Mouse (Mus musculus): ENCODE measurements around the gene Ctdspl. TPM values are rescaled to one million over a fixed set of nuclear protein-coding genes. Genes with fewer than 3 reads are reported as not detected.
A peak's percentile ranks its signal among the peaks of the same experiment; 100 is the strongest.

Ctdspl gene
- polyA plus RNA-seq, 1 experiment from 2014 or later, result 8.1 TPM

DNA sequence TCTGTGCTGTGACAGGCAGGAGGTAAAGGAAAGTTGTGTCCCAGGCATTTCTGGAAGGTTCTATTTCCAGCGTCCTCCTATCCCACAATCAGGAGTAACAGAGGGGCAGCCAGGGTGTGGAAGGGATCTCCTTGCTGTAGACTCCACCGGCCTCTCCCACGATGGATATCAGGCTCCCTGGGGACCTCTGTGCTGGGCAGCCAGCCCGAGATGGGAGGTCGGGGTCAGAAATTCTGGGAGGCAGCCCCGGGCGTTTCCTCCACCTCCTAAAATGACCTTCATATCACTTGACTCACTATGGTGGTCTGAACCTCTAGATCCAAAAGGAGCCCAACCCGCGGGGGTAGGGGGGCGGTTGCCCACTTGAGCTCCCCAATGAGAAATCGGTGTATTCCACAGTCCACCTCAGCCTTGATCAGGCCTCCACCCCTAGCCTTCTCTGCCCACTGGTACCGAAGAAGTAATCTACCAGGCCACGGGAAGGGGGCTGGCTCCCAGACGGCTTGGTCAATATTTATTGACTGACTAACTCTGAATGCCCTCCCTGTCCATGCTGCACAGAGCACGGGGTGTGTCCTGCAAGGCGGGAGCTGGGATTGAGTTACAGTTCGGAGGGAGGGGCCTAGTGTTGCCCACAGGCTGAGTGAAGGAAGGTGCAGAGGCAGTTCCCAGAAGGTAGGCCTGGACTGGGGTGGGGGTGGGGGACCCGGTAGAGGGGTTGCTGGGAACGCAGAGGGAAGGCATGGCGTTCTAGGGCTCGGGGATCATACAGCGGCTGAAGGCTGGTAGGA lies 126.1 kb downstream of the Ctdspl start, which contains the start of gene Vill:
TSS of gene Vill (plus strand) at position 625 of the 791 bp plus-strand sequence.
- no peaks in the 10 kb centered on the region for H3K36me3 ChIP-seq (ENCODE audit: control insufficient read depth, insufficient read depth, low read length)
- ATAC-seq (ENCODE audit: low FRiP score) (peak; percentile 82), DNase-seq (ENCODE audit: low spot score) (peak; percentile 59)
- H3K27me3 ChIP-seq (ENCODE audit: control insufficient read depth, insufficient read depth, low read length), result peaks cover 6% of the 10 kb centered on the region
- H3K4me3 ChIP-seq (ENCODE audit: low read depth, low read length), result peak within 1 kb of the TSS; percentile 27
- 17% methylated on average over 22 of the region's 22 CpGs for WGBS
- H3K9me3 ChIP-seq (ENCODE audit: control insufficient read depth, low read length), result no peaks in the 10 kb centered on the region
- H3K4me2 ChIP-seq (replicated peaks; ENCODE audit: low read depth, low read length), result peak within 1 kb of the TSS; percentile 50
- no peak within 1 kb of the TSS for H3K27ac ChIP-seq (ENCODE audit: low read depth, low read length)
- H3K4me1 ChIP-seq (replicated peaks; ENCODE audit: control insufficient read depth, insufficient read depth, low read length), result peaks cover 3% of the 10 kb centered on the region; the same call in 1 of the 2 replicates
- H3K9ac ChIP-seq (ENCODE audit: low read depth, low read length), result peak within 1 kb of the TSS; percentile 31; the same call in 1 of the 2 replicates

DNA sequence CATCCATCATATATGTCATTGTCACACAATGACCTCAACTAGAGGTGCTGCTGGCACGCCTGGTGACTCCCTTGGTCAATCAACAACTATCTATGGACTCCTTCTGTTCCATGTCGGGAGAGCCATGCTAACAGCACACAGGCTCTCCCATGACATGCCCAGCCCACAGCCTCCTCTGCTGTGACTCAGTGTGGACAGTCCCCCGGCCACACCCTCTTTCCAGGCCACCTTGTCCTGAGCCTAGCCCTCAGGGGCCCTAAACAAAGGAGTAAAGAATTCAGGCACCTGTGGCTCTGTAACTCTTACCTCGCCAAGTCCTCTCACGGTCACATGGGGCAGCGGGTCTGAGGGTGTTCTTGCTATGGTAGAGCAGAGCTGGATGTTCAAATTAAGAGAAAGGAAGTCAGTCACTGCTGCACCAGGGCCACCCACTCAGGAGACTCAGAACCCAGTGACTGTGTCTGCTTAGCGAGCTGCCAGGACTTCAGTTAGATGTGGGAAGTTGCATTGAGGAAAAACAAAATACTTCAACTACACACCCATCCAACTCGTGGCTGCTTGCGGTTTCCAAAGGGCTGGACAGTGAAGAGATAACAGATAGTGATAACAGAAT lies 127.8 kb downstream of the Ctdspl start:
- H3K9ac ChIP-seq (ENCODE audit: low read depth, low read length), result no peak overlapping the region
- H3K4me2 ChIP-seq (replicated peaks; ENCODE audit: low read depth, low read length), result no peak overlapping the region
- H3K27ac ChIP-seq (ENCODE audit: low read depth, low read length), result no peak overlapping the region
- peaks cover 3% of the 10 kb centered on the region; the same call in 1 of the 2 replicates for H3K4me1 ChIP-seq (replicated peaks; ENCODE audit: control insufficient read depth, insufficient read depth, low read length)
- ATAC-seq (ENCODE audit: low FRiP score) (no peak), DNase-seq (ENCODE audit: low spot score) (no peak)
- H3K9me3 ChIP-seq (ENCODE audit: control insufficient read depth, low read length), result no peaks in the 10 kb centered on the region
- H3K36me3 ChIP-seq (ENCODE audit: control insufficient read depth, insufficient read depth, low read length), result no peaks in the 10 kb centered on the region
- peaks cover 6% of the 10 kb centered on the region for H3K27me3 ChIP-seq (ENCODE audit: control insufficient read depth, insufficient read depth, low read length)
- 70% methylated on average over 9 of the region's 9 CpGs for WGBS
- H3K4me3 ChIP-seq (ENCODE audit: low read depth, low read length), result no peak overlapping the region

DNA sequence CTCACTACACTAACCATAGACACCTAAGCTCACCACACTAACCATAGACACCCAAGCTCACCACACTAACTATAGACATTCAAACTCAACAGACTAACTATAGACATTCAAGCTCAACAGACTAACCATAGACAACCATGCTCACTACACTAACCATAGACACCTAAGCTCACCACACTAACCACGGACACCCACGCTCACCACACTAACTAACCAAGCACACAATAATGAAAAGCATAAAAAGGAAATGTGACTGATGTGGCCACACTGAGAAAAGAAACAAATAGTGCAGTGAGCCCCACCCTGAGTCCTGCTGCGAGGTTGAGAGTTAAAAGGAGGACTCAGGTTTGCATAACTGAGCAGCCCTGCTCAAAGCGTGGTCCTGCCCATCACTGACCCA lies 129.1 kb downstream of the Ctdspl start:
- ATAC-seq (ENCODE audit: low FRiP score), result no peak
- no peak for DNase-seq (ENCODE audit: low spot score)
- 82% methylated on average over 4 of the region's 4 CpGs for WGBS

DNA sequence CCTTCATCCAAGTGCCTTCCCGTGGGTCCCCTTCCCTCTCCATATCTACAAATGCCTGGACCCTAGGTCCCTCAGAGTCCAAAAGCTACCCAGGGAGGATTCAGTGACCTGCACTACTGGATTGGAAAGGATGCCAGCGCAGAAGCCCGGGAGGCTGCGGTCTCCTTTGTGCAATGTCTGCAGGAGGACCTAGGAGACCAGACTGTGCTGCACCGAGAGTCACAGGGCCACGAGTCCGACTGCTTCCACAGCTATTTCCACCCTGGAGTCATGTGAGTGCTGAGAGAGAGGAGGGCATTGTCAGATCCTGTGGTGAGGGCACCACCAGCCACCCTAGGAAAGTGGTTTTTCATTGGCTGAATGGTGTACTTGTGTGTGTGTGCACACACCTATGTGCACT lies 132.0 kb downstream of the Ctdspl start:
- H3K4me2 ChIP-seq (replicated peaks; ENCODE audit: low read depth, low read length), result no peak overlapping the region
- 84% methylated on average over 7 of the region's 7 CpGs for WGBS
- no peaks in the 10 kb centered on the region for H3K9me3 ChIP-seq (ENCODE audit: control insufficient read depth, low read length)
- DNase-seq (ENCODE audit: low spot score) (no peak), ATAC-seq (ENCODE audit: low FRiP score) (no peak)
- H3K27ac ChIP-seq (ENCODE audit: low read depth, low read length), result no peak overlapping the region
- H3K9ac ChIP-seq (ENCODE audit: low read depth, low read length), result no peak overlapping the region
- no peak overlapping the region for H3K4me3 ChIP-seq (ENCODE audit: low read depth, low read length)
- H3K27me3 ChIP-seq (ENCODE audit: control insufficient read depth, insufficient read depth, low read length), result peaks cover 6% of the 10 kb centered on the region
- H3K36me3 ChIP-seq (ENCODE audit: control insufficient read depth, insufficient read depth, low read length), result no peaks in the 10 kb centered on the region
- H3K4me1 ChIP-seq (replicated peaks; ENCODE audit: control insufficient read depth, insufficient read depth, low read length), result no peaks in the 10 kb centered on the region

More for the DNA sequence above, 129.1 kb downstream of the Ctdspl start:
- no peak overlapping the region for H3K4me3 ChIP-seq (ENCODE audit: low read depth, low read length)
- no peak overlapping the region for H3K4me2 ChIP-seq (replicated peaks; ENCODE audit: low read depth, low read length)
- H3K4me1 ChIP-seq (replicated peaks; ENCODE audit: control insufficient read depth, insufficient read depth, low read length), result peaks cover 3% of the 10 kb centered on the region; the same call in 1 of the 2 replicates
- H3K36me3 ChIP-seq (ENCODE audit: control insufficient read depth, insufficient read depth, low read length), result no peaks in the 10 kb centered on the region
- H3K9me3 ChIP-seq (ENCODE audit: control insufficient read depth, low read length), result no peaks in the 10 kb centered on the region
- H3K27me3 ChIP-seq (ENCODE audit: control insufficient read depth, insufficient read depth, low read length), result peaks cover 6% of the 10 kb centered on the region
- H3K27ac ChIP-seq (ENCODE audit: low read depth, low read length), result no peak overlapping the region
- H3K9ac ChIP-seq (ENCODE audit: low read depth, low read length), result no peak overlapping the region

DNA sequence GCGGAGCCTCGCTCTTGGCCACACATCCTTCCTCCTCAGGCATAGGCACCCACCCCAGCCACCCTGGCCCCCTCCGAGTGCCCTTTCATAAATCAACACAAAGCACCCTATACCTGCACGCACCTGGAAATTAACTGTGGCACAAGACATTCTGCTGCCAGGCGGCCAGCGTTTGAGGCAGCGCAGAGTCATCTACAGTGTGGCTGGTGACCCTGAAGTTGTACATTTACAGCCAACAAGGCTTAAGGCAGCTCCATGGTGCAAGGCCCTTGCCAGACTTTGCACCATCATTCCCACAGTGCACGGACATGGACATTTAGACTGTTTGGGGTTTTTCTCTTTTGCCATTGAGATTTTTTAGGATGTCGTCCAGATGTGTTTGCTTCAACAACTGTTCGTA lies 134.4 kb downstream of the Ctdspl start:
- no peak for ATAC-seq (ENCODE audit: low FRiP score)
- no peak overlapping the region for H3K4me3 ChIP-seq (ENCODE audit: low read depth, low read length)
- WGBS, result 91% methylated on average over 10 of the region's 10 CpGs
- H3K9me3 ChIP-seq (ENCODE audit: control insufficient read depth, low read length), result no peaks in the 10 kb centered on the region
- no peaks in the 10 kb centered on the region for H3K36me3 ChIP-seq (ENCODE audit: control insufficient read depth, insufficient read depth, low read length)
- no peaks in the 10 kb centered on the region for H3K4me1 ChIP-seq (replicated peaks; ENCODE audit: control insufficient read depth, insufficient read depth, low read length)
- H3K4me2 ChIP-seq (replicated peaks; ENCODE audit: low read depth, low read length), result no peak overlapping the region
- DNase-seq (ENCODE audit: low spot score), result no peak
- no peak overlapping the region for H3K9ac ChIP-seq (ENCODE audit: low read depth, low read length)
- no peak overlapping the region for H3K27ac ChIP-seq (ENCODE audit: low read depth, low read length)
- no peaks in the 10 kb centered on the region for H3K27me3 ChIP-seq (ENCODE audit: control insufficient read depth, insufficient read depth, low read length)

DNA sequence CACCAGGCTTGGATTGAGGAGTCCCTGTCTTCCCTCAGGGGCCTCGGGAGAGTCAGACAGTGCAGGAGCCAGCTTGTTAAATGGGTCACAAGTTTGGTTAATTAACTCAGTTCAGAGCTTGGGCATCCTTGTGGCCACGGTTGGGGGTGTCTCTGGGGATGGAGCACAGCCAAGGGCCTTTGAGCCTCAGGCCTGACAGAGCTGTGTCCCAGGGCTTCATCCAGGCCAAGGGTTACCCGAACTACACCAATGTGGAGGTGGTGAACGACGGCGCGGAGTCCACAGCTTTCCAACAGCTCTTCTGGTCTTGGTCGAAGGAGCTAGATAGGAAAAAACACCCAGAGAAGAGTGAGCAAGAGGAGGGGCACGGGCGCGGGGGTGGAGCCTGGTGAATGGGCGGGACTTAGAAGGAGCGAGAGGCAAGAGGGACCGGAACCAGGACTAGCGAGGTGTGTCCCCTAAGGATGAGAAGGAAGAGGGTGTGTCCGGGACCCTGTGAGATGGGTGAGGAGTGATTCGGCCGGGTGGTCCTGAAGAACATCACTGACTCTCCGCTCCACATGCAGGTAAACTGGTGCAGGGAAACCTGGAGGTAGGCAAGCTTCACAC lies 136.9 kb downstream of the Ctdspl start:
- DNase-seq (ENCODE audit: low spot score) (no peak), ATAC-seq (ENCODE audit: low FRiP score) (no peak)
- Histone ChIP-seq H3K4me3 (ENCODE audit: low read depth, low read length) (no peak overlapping the region), H3K9ac (ENCODE audit: low read depth, low read length) (no peak overlapping the region), H3K27ac (ENCODE audit: low read depth, low read length) (no peak overlapping the region), H3K9me3 (ENCODE audit: control insufficient read depth, low read length) (no peaks in the 10 kb centered on the region), H3K4me2 (replicated peaks; ENCODE audit: low read depth, low read length) (no peak overlapping the region), H3K27me3 (ENCODE audit: control insufficient read depth, insufficient read depth, low read length) (no peaks in the 10 kb centered on the region), H3K36me3 (ENCODE audit: control insufficient read depth, insufficient read depth, low read length) (no peaks in the 10 kb centered on the region), H3K4me1 (replicated peaks; ENCODE audit: control insufficient read depth, insufficient read depth, low read length) (no peaks in the 10 kb centered on the region)
- 32% methylated on average over 19 of the region's 19 CpGs for WGBS

DNA sequence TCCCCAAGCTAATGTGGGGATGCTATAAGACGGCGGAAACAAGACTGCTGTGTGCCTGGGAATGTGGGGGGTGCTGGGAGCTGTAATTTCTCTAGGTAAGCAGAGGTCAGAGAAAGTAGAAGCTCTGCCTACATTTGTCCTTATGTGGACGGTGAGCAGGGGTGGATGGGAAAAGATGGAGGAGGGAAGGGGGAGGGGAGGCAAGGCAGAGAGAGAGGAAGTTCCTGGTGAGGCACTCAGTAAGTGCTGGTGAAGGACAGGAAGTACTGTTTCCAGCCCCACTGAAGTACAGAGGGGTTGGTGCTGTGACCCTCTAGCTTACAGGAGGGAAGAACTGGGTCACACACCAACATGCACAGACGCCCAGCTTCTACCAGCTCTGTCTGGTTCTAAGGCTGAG lies 138.0 kb downstream of the Ctdspl start:
- Histone ChIP-seq H3K4me1 (replicated peaks; ENCODE audit: control insufficient read depth, insufficient read depth, low read length) (no peaks in the 10 kb centered on the region), H3K36me3 (ENCODE audit: control insufficient read depth, insufficient read depth, low read length) (no peaks in the 10 kb centered on the region), H3K4me2 (replicated peaks; ENCODE audit: low read depth, low read length) (no peak overlapping the region), H3K27me3 (ENCODE audit: control insufficient read depth, insufficient read depth, low read length) (no peaks in the 10 kb centered on the region), H3K9me3 (ENCODE audit: control insufficient read depth, low read length) (no peaks in the 10 kb centered on the region), H3K27ac (ENCODE audit: low read depth, low read length) (no peak overlapping the region), H3K4me3 (ENCODE audit: low read depth, low read length) (no peak overlapping the region), H3K9ac (ENCODE audit: low read depth, low read length) (no peak overlapping the region)
- ATAC-seq (ENCODE audit: low FRiP score) (no peak), DNase-seq (ENCODE audit: low spot score) (no peak)
- 69% methylated on average over 4 of the region's 4 CpGs for WGBS

DNA sequence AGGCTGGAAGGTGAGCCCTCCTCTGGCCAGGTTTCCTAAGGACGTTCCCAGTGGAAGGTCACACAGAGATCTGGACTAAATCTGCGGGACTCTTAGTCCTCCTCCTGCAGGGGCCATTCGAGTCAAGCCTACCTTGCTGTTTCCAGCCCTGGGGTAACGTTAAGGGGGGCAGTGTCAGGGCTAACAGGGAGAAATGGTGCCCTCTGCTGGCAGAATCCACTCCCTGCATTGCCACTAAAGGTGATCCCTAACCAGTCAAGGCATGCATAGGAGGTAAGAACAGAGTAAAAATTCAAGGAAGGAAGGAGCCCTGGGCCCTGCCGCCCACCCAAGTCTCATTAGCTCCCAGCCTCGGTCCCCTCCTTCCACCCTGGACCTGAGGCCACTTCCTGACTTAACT lies 141.3 kb downstream of the Ctdspl start:
- peak; percentile 87 for DNase-seq (ENCODE audit: low spot score)
- no peak overlapping the region for H3K4me2 ChIP-seq (replicated peaks; ENCODE audit: low read depth, low read length)
- H3K9me3 ChIP-seq (ENCODE audit: control insufficient read depth, low read length), result no peaks in the 10 kb centered on the region
- H3K27ac ChIP-seq (ENCODE audit: low read depth, low read length), result no peak overlapping the region
- no peak overlapping the region for H3K4me3 ChIP-seq (ENCODE audit: low read depth, low read length)
- no peaks in the 10 kb centered on the region for H3K36me3 ChIP-seq (ENCODE audit: control insufficient read depth, insufficient read depth, low read length)
- WGBS, result 6% methylated on average over 6 of the region's 6 CpGs
- peak; percentile 42; the same call in 1 of the 2 replicates for ATAC-seq (ENCODE audit: low FRiP score)
- H3K9ac ChIP-seq (ENCODE audit: low read depth, low read length), result no peak overlapping the region
- H3K4me1 ChIP-seq (replicated peaks; ENCODE audit: control insufficient read depth, insufficient read depth, low read length), result no peaks in the 10 kb centered on the region
- no peaks in the 10 kb centered on the region for H3K27me3 ChIP-seq (ENCODE audit: control insufficient read depth, insufficient read depth, low read length)

All from hindbrain, embryonic 11.5 days (tissue).